Mouse (Mus musculus): ENCODE data around the gene Hmbs.
A peak's percentile ranks its signal among the peaks of the same experiment; 100 is the strongest.

Gene Hmbs

GRCm38 (mm10) chr9:44288959-44289291, 55.1 kb downstream of the Hmbs start:
- no peak for DNase-seq (ENCODE audit: low spot score in 2 of 2)

GRCm38 (mm10) chr9:44288076-44288958, 55.7 kb downstream of the Hmbs start, which contains the start of gene Abcg4:
Gene Abcg4, minus strand, starts transcription at chr9:44288615.
- peak; percentile 32 to 66 for DNase-seq (ENCODE audit: low spot score in 2 of 2)

- DNase-seq (ENCODE audit: low spot score in 2 of 2): peak; percentile 19 to 24
Measured at GRCm38 (mm10) chr9:44287401-44288075, 56.5 kb downstream of the Hmbs start.

- DNase-seq (ENCODE audit: low spot score in 2 of 2): no peak
Measured at GRCm38 (mm10) chr9:44287003-44287400, 57.0 kb downstream of the Hmbs start.
